Mouse (Mus musculus) frontal cortex, adult 2 months (tissue): ENCODE results near the gene Adnp. TPM values are rescaled to one million over a fixed set of nuclear protein-coding genes. Genes with fewer than 3 reads are reported as not detected.
A peak's percentile ranks its signal among the peaks of the same experiment; 100 is the strongest.

Experiments
- DNase-seq, 2 experiments: peaks; one replicate each; pipeline ENCODE4 v3.0.0; 2022; ENCODE audit warnings: low spot score in 1 of 2; ENCODE audit errors: extremely low spot score in 1 of 2
- polyA plus RNA-seq: library from polyadenylated mRNA; depleted of rRNA; stranded (reverse); fragments of >200 nt; gene quantifications from 2 replicates; pipeline ENCODE4 v1.2.3, GENCODE M21; 2012

Gene Adnp
- polyA plus RNA-seq, 1 experiment, result 43.5 TPM

DNA sequence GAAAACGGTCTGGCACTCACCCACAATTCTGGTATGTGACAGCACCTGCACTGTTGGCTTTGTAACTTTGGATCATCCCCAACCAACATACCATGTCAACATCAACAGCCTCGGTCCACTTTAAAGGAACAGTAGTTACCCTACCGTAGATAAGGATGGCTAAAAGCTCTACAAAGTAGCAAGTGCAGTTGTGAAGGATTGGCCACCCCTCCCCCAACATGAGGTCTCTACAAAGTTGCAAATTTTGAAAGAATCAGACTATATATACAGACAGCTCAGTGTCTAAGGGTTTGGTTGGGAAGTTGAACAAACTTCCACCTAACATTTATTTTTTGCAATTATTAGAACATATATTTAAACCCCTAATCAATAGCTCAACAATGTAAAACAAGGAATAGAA is 971 bp upstream of the Adnp start:
- no peak for DNase-seq

GRCm38 (mm10) chr2:168205681-168206631 is 956 bp downstream of the Adnp start:
- DNase-seq, result peak in 1 of 2 experiments; percentile 38

- peak; percentile 90 to 97 for DNase-seq
Observed at GRCm38 (mm10) chr2:168205265-168205664, 1.6 kb downstream of the Adnp start.

GRCm38 (mm10) chr2:168204476-168204999 is 2.4 kb downstream of the Adnp start:
- no peak for DNase-seq

DNA sequence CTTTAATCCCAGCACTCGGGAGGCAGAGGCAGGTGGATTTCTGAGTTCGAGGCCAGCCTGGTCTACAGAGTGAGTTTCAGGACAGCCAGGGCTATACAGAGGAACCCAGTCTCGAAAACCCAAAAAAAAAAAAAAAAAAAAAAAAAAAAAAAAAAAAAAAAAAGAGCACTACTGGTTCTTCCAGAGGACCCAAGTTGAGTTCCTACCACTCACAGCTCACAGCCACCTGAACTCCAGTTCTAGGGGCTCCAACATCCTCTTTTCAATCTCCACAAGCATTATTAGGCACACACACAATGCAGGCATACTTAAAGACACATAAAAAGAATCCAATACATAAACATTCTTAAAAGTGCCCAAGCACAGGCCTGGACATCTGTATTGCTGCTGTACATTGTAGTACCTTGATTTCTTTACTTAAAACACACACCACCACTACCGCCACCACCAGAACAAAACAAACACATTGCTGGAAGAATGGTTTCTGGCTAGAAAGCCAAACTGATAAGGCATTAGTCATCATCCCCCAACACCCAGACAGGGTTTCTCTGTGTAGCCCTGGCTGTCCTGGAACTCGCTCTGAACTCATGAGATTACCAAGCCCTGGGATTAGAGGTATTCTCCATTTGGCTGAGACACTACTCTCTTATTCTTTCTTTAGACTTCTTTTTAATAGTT is 6.8 kb downstream of the Adnp start:
- DNase-seq, result no peak

DNA sequence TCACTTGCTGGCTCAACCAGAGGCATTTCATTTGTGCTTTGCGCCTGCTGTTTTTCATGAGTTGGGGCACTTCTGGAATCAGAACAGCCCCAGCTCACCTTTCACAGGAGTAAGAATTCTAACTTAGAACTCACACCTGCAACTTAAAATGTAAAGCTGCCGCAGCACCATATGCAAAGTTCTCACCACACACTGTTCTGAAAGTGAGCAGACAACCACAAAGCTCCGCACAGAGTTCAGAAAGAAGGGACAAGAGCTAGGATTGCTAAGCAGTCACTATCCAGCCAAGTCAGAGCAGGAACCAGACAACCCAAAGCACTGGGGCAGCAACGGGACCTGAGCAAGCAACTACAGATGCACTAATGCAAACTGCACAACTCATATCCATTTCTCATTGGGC is 7.4 kb downstream of the Adnp start:
- DNase-seq, result no peak

DNA sequence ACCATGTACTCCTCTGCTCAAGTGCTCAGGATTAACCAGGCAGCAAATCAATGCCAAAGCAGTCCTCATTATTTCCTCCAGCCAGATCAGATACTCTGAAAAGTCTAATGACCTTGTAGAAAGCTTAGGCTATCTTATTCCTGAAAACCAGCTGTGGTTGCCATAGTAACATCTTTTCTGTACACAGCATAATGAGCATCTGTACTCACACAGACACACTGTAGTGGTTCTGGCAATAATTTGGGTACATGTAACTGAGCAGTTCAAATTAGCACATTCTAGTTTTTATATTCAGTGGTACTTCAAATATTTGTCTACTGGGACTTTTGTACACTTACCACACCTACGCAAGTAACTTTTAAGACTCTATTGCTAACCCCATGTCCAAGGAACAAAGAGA is 8.5 kb downstream of the Adnp start:
- no peak for DNase-seq

DNA sequence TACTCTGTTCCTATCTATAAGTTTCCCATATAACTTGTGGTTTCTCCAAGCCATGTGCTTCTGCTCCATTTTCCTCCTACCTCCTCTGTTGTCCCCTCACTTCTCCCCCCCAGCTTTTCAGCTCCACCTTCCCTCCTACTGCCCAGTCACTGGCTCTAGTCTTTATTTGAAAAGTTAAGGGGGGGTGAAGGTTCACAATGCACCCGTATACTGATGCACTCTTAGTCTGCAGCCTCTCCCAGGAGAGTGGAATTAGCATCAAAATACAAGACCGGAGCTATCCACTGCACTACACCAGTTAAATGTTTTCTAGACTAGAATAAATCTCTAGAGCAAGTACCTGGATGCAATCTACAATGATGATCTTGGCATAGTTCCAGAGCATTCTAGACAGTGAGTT is 11.2 kb downstream of the Adnp start:
- no peak for DNase-seq

GRCm38 (mm10) chr2:168193685-168194084 is 13.2 kb downstream of the Adnp start:
- no peak for DNase-seq

GRCm38 (mm10) chr2:168191856-168192255 is 15.1 kb downstream of the Adnp start:
- DNase-seq, result no peak

DNA sequence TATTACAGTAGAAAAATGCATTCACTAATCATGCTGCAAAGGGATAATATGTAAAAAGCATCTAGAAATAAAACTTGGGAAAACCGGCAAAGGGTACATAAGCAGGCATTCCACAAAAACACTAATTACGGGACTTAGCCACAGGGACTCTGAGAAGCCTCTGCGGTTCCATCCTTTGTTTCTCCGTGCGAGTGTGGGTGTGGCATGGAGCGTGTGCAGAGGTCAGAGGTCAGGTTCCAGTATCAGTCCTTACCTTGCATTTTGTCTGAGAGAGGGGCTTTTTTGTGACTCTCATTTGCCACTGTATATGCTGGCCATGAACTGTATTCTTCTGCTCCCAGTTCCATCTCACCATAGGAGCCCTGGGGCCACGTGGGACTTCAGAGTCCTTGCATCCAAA is 31.0 kb downstream of the Adnp start:
- no peak for DNase-seq

- no peak for DNase-seq
Observed at GRCm38 (mm10) chr2:168170167-168170685, 36.7 kb downstream of the Adnp start.

DNA sequence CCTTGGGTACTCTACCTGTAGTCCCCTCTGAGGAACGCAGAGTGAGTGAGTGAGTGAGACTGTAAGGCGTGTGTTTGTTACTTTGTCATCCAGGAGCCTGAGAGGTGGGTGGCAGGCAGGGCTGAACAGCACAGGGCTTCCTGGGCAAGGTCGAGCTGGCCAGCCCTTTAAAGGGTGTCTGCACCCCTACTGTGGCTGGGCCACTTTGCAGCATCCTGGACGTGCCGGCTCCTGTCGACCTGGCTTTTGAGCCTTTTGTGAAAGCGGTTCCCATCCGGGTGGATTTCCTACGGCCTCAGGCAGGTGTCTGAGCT is 37.2 kb downstream of the Adnp start:
- DNase-seq, result no peak

- DNase-seq, result no peak
Observed at GRCm38 (mm10) chr2:168168892-168169799, 37.8 kb downstream of the Adnp start.

DNA sequence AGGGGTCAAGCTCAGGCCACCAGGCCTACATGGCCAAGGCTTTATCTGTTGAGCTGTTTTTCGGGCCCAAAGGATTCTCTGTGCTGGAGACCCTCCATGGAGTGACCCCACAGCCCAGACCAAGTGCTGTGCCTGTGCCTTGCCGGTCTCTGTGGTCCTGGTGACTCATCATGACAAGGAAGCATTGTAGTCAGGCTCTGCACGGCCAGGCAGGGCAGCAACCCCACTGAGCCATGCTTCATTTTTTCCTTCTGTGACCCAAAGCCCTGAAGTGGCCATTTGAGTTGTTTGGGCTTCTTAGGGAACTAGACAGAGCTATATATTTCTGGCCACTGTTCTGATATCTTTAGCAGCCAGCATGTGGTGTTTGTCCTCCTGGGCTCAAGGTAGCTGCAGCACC is 39.1 kb downstream of the Adnp start:
- DNase-seq, result no peak

GRCm38 (mm10) chr2:168166750-168167460 is 40.0 kb downstream of the Adnp start:
- DNase-seq, result no peak

- no peak for DNase-seq
Observed at GRCm38 (mm10) chr2:168161978-168162377, 44.9 kb downstream of the Adnp start.

GRCm38 (mm10) chr2:168161514-168161971 is 45.4 kb downstream of the Adnp start:
- no peak for DNase-seq

GRCm38 (mm10) chr2:168160370-168160930 is 46.5 kb downstream of the Adnp start:
- no peak for DNase-seq
